Comparison of ENCODE assay signal across 9 mouse cellular contexts in genomic region chr11:117534912-117535311, GRCm38 (mm10). TPM values are rescaled to one million over a fixed set of nuclear protein-coding genes. Genes with fewer than 3 reads are reported as not detected.
A peak's percentile ranks its signal among the peaks of the same experiment; 100 is the strongest.
DNase-seq lines count a peak whose midpoint lies in the region; ATAC-seq and TF ChIP-seq lines count a peak whose summit lies in the region.
"Had no signal": no experiment of that assay in that cellular context is flagged by ENCODE, and none has a peak within 500 bp of the region (broad histone marks: within the 10 kb centered on the region; RNA-seq: fewer than 3 reads in every experiment).

No protein-coding gene starts in this region.

- TF ChIP-seq CTCF in Patski (IDR thresholded peaks at IDR 0.05): no peak

- H3K27ac ChIP-seq in hindbrain, embryonic 15.5 days (replicated peaks): no peak overlapping the region
- peak overlapping the region; percentile 9; the same call in 1 of the 2 replicates for H3K27ac ChIP-seq in lung, embryonic 16.5 days (ENCODE audit: low read length)

- in situ Hi-C loops in Patski (cut with MboI; ENCODE audit: low pct_unique_long_range_greater_than_20kb): no loop called here

- peak; percentile 46 for DNase-seq in cerebellum, adult 11 months
- DNase-seq in Patski (ENCODE audit: low read depth, low spot score): peak; percentile 13
- DNase-seq in testis, postnatal 14 days (ENCODE audit: low spot score): peak; percentile 31
- no peak for DNase-seq in B cell, adult 2 months

- no peak overlapping the region for H3K9ac ChIP-seq in hindbrain, embryonic 15.5 days
- H3K9ac ChIP-seq in lung, embryonic 16.5 days (ENCODE audit: low read length): no peak overlapping the region
- H3K9ac ChIP-seq: midbrain, embryonic 12.5 days had no signal

- H3K4me1 ChIP-seq in hindbrain, embryonic 15.5 days (replicated peaks): peaks cover 34% of the 10 kb centered on the region
- peaks cover 12% of the 10 kb centered on the region for H3K4me1 ChIP-seq in lung, embryonic 16.5 days (replicated peaks; ENCODE audit: control insufficient read depth, insufficient read depth, low read length)

- H3K36me3 ChIP-seq in hindbrain, embryonic 15.5 days: no peaks in the 10 kb centered on the region
- no peaks in the 10 kb centered on the region for H3K36me3 ChIP-seq in lung, embryonic 16.5 days (ENCODE audit: control insufficient read depth, insufficient read depth, low read length)
- H3K36me3 ChIP-seq: midbrain, embryonic 12.5 days had no signal

- POLR2A ChIA-PET in Patski (lab: Charles Lee): no interaction called here

- CTCF ChIA-PET in Patski (lab: Charles Lee): no interaction called here

- H3K4me3 ChIP-seq in hindbrain, embryonic 15.5 days: no peak overlapping the region
- no peak overlapping the region for H3K4me3 ChIP-seq in lung, embryonic 16.5 days (ENCODE audit: low read length)
- H3K4me3 ChIP-seq: midbrain, embryonic 12.5 days had no signal

- ATAC-seq in cerebellum, adult (ENCODE audit: insufficient number of reproducible peaks, low FRiP score, low TSS enrichment): no peak
- ATAC-seq in Patski: peak; percentile 24
- ATAC-seq in frontal cortex, adult (ENCODE audit: low TSS enrichment): peak; percentile 91
- ATAC-seq in hindbrain, embryonic 15.5 days (ENCODE audit: low FRiP score, low read depth): peak; percentile 20; the same call in 1 of the 2 replicates
- ATAC-seq in lung, embryonic 16.5 days (ENCODE audit: low read depth): peak; percentile 78

- WGBS in hindbrain, embryonic 15.5 days: 49% methylated on average over 10 of the region's 10 CpGs
- 28% methylated on average over 10 of the region's 10 CpGs for WGBS in lung, embryonic 16.5 days

- no peaks in the 10 kb centered on the region for H3K27me3 ChIP-seq in Patski
- H3K27me3 ChIP-seq in hindbrain, embryonic 15.5 days: no peaks in the 10 kb centered on the region
- no peaks in the 10 kb centered on the region; the same call in 1 of the 2 replicates for H3K27me3 ChIP-seq in lung, embryonic 16.5 days (ENCODE audit: control insufficient read depth, insufficient read depth, low read depth, low read length)

- no peak overlapping the region for H3K4me2 ChIP-seq in hindbrain, embryonic 15.5 days
- no peak overlapping the region for H3K4me2 ChIP-seq in lung, embryonic 16.5 days (ENCODE audit: low read depth, low read length)
- H3K4me2 ChIP-seq: midbrain, embryonic 12.5 days had no signal

- no peaks in the 10 kb centered on the region for H3K9me3 ChIP-seq in hindbrain, embryonic 15.5 days
- H3K9me3 ChIP-seq in lung, embryonic 16.5 days (ENCODE audit: control insufficient read depth, low read length): no peaks in the 10 kb centered on the region
- H3K9me3 ChIP-seq: midbrain, embryonic 12.5 days had no signal

RNA-seq across cellular contexts. Expression of gene Gm11733, which starts 50.7 kb away (rescaled TPM):
- polyA plus RNA-seq in Patski (2021): 0.03 TPM
- polyA plus RNA-seq in hindbrain, embryonic 15.5 days (2015; fragmentation: Nextera tagmentation; extraction: Ambion mirVana): not detected in 2 replicates
- not detected in 2 replicates for polyA plus RNA-seq in lung, embryonic 16.5 days (2015; fragmentation: Nextera tagmentation; extraction: Ambion mirVana)
- polyA plus RNA-seq: midbrain, embryonic 12.5 days had no signal

Comparison
In these comparisons a context has a peak if more than half of its experiments do, and no peak if none do; other contexts are left out.
1. DNase-seq: peak in cerebellum, adult 11 months (single experiment), Patski (single experiment) and testis, postnatal 14 days (single experiment); none in B cell, adult 2 months (0 of 2).